Mouse (Mus musculus) granulocyte monocyte progenitor cell, adult 5-6 weeks (primary cell): ENCODE data around the gene Heatr1. TPM values are rescaled to one million over a fixed set of nuclear protein-coding genes. Genes with fewer than 3 reads are reported as not detected.

ENCODE experiments used
- total RNA-seq, 2 experiments: library from RNA; stranded (forward) in 1 of 2; stranded (reverse) in 1 of 2; fragments of 200-712, 200-1000 nt in 1 of 2; fragments of >200 nt in 1 of 2; fragmentation: Nextera tagmentation in 1 of 2; gene quantifications; 2 replicates each; pipeline ENCODE4 v1.2.3; 2014 to 2017

Gene Heatr1
- total RNA-seq, 2 experiments from 2014 or later, result 59.9 to 113 TPM

Other genes starting within 250 kb of the Heatr1 start
- 28.3 and 40.8 TPM in 2 replicates for gene Mtr, start 136.9 kb upstream of the Heatr1 start, total RNA-seq (2014; fragmentation: Nextera tagmentation)
- 39.8 and 46.2 TPM in 2 replicates for gene Mtr, start 136.9 kb upstream of the Heatr1 start, total RNA-seq (2017)
- not detected in 2 replicates for gene Actn2, start 54.3 kb upstream of the Heatr1 start, total RNA-seq (2014; fragmentation: Nextera tagmentation)
- not detected in 2 replicates for gene Actn2, start 54.3 kb upstream of the Heatr1 start, total RNA-seq (2017)
- gene Lgals8, start 69.9 kb downstream of the Heatr1 start, total RNA-seq (2014; fragmentation: Nextera tagmentation), result 16.1 and 23.9 TPM in 2 replicates
- gene Lgals8, start 69.9 kb downstream of the Heatr1 start, total RNA-seq (2017), result 33.5 and 36.8 TPM in 2 replicates
- 0.58 and 1.1 TPM in 2 replicates for gene Edaradd, start 125.4 kb downstream of the Heatr1 start, total RNA-seq (2014; fragmentation: Nextera tagmentation)
- 0.60 and 0.62 TPM in 2 replicates for gene Edaradd, start 125.4 kb downstream of the Heatr1 start, total RNA-seq (2017)
- gene Ero1lb, start 170.8 kb downstream of the Heatr1 start, total RNA-seq (2014; fragmentation: Nextera tagmentation), result 20.9 and 22.2 TPM in 2 replicates
- gene Ero1lb, start 170.8 kb downstream of the Heatr1 start, total RNA-seq (2017), result 15.6 and 16.8 TPM in 2 replicates